Mouse (Mus musculus) liver, embryonic 12.5 days (tissue): ENCODE measurements around the gene Tab1. TPM values are rescaled to one million over a fixed set of nuclear protein-coding genes. Genes with fewer than 3 reads are reported as not detected.
"Not testable (repeated sequence)": the region's sequence is repeated elsewhere in the genome, so short reads cannot be mapped to it uniquely, and the experiment has no call there.

Experiments used
- ATAC-seq: fragments of 200-750 bp; cut with Nextera tagmentation; 2 replicates; pipeline ENCODE4 v1.8.0; 2017; ENCODE audit warnings: moderate number of reproducible peaks, mild to moderate bottlenecking, moderate library complexity
- H3K27ac ChIP-seq: fragments of 300-500 bp; sonication (generic); 2 replicates; pipeline ENCODE4 v1.5.1; 2016; ENCODE audit warnings: mild to moderate bottlenecking
- H3K27me3 ChIP-seq: fragments of 300-500 bp; sonication (generic); replicated peaks from 2 replicates; pipeline ENCODE4 v1.6.1; 2016; ENCODE audit warnings: mild to moderate bottlenecking, moderate library complexity
- H3K36me3 ChIP-seq: fragments of 300-500 bp; sonication (generic); 2 replicates; pipeline ENCODE4 v1.6.1; 2016; ENCODE audit warnings: mild to moderate bottlenecking, moderate library complexity
- H3K4me1 ChIP-seq: fragments of 300-500 bp; sonication (generic); 2 replicates; pipeline ENCODE4 v1.6.1; 2016
- H3K4me2 ChIP-seq: fragments of 300-500 bp; sonication (generic); 2 replicates; pipeline ENCODE4 v1.6.1; 2016; ENCODE audit warnings: mild to moderate bottlenecking, moderate library complexity
- H3K4me3 ChIP-seq: fragments of 300-500 bp; sonication (generic); 2 replicates; pipeline ENCODE4 v1.5.1; 2016; ENCODE audit warnings: mild to moderate bottlenecking, moderate library complexity
- H3K9ac ChIP-seq: fragments of 300-500 bp; sonication (generic); 2 replicates; pipeline ENCODE4 v1.6.1; 2016; ENCODE audit warnings: mild to moderate bottlenecking, moderate library complexity
- H3K9me3 ChIP-seq: fragments of 300-500 bp; sonication (generic); replicated peaks from 2 replicates; pipeline ENCODE4 v1.6.1; 2016; ENCODE audit warnings: mild to moderate bottlenecking, moderate library complexity
- WGBS: fragments of 180-500 bp; shearing (Covaris S2); methylation state at CpG from one replicate; pipeline ENCODE4 v1.1.7; 2016; ENCODE audit not compliant: insufficient replicate concordance; 5-methylcytosine and 5-hydroxymethylcytosine counted together
- polyA plus RNA-seq: library from polyadenylated mRNA; unstranded; fragments of >200 nt; fragmentation: Nextera tagmentation; extraction: Ambion mirVana; gene quantifications from 2 replicates; pipeline ENCODE4 v1.2.1, GENCODE M21; 2016

Gene Tab1
- polyA plus RNA-seq, 1 experiment from 2014 or later = 18.9 TPM

DNA sequence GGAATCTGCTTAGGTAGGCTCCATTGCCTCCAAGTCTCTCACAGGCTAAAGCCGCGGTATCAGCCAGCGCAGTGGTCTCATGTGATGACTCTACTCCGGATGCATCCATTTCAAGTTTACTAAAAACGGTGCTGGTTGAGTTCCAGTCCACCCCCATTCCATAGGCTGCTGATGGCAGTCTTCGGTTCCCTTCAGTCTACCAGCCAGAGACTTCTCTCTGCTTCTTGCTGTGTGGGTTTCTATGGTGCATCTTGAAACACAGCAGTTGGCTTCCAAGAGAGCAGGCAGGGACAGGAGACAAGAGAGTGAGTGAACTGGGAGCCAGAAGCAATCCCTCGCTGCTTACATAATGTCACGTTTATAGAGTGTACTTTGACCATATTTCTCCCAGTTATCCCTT, 25.8 kb upstream of the Tab1 start:
- no peaks in the 10 kb centered on the region for H3K27me3 ChIP-seq
- no peak overlapping the region for H3K4me2 ChIP-seq
- WGBS = 91% methylated on average over 8 of the region's 8 CpGs
- no peak overlapping the region for H3K9ac ChIP-seq
- H3K9me3 ChIP-seq = no peaks in the 10 kb centered on the region
- peaks cover 35% of the 10 kb centered on the region for H3K4me1 ChIP-seq
- no peak overlapping the region for H3K27ac ChIP-seq
- ATAC-seq = no peak
- H3K4me3 ChIP-seq = no peak overlapping the region
- H3K36me3 ChIP-seq = 0 out of 2 replicates have a peak, but pooled peaks cover 7% of the 10 kb centered on the region

DNA sequence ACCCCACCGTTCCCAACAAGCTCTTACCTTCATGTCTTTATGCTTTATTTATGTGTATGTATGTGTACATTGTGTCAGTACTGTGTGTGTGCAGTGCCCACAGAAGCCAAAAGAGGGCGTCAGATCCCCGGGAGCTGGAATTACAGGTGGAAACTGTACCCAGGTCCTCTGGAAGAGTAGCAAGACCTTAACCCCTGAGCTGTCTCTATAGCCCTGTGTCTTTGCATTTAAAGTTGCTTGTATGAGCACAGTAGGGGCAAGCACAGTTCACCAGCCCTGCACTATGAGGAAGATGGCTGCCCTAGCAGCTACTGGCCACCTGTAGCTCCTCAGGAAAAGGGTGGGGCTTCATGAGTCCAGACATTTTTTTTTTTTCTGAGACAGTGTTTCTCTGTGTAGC, 25.4 kb upstream of the Tab1 start:
- Histone ChIP-seq H3K4me1 (peaks cover 30% of the 10 kb centered on the region), H3K27ac (no peak overlapping the region), H3K4me2 (no peak overlapping the region), H3K9ac (no peak overlapping the region), H3K4me3 (no peak overlapping the region), H3K9me3 (no peaks in the 10 kb centered on the region), H3K27me3 (no peaks in the 10 kb centered on the region), H3K36me3 (0 out of 2 replicates have a peak, but pooled peaks cover 7% of the 10 kb centered on the region)
- no peak for ATAC-seq
- WGBS = 81% methylated on average over 3 of the region's 3 CpGs

- ATAC-seq = no peak
- Histone ChIP-seq H3K27ac (no peak overlapping the region), H3K4me3 (no peak overlapping the region), H3K4me1 (peaks cover 28% of the 10 kb centered on the region), H3K9me3 (no peaks in the 10 kb centered on the region), H3K36me3 (0 out of 2 replicates have a peak, but pooled peaks cover 7% of the 10 kb centered on the region), H3K4me2 (no peak overlapping the region), H3K9ac (no peak overlapping the region), H3K27me3 (no peaks in the 10 kb centered on the region)
- WGBS = 71% methylated on average over 12 of the region's 12 CpGs
Observed at GRCm38 (mm10) chr15:80111436-80111835, 21.5 kb upstream of the Tab1 start.

DNA sequence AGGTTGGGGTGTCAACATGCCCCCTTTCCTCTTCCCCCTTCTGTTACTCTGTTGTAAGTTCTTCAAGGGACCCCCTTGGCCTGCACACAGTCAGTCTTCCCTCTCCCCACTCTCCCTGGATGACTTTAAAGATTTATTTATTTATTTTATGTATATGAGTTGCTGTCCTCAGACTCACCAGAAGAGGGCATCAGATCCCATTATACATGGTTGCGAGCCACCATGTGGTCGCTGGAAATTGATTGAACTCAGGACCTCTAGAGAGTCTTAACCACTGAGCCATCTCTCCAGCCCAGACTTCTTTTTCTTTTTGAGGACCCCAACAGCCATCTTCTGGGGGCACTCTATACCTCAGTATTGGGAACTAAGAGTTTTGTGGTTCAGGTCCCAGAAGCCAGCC, 20.4 kb upstream of the Tab1 start:
- WGBS = 49% methylated on average over 2 of the region's 2 CpGs
- Histone ChIP-seq H3K9ac (no peak overlapping the region), H3K4me3 (no peak overlapping the region), H3K4me1 (peaks cover 36% of the 10 kb centered on the region), H3K27ac (no peak overlapping the region), H3K4me2 (no peak overlapping the region), H3K9me3 (no peaks in the 10 kb centered on the region), H3K36me3 (0 out of 2 replicates have a peak, but pooled peaks cover 7% of the 10 kb centered on the region), H3K27me3 (no peaks in the 10 kb centered on the region)
- no peak for ATAC-seq

GRCm38 (mm10) chr15:80114414-80114813, 18.5 kb upstream of the Tab1 start:
- H3K27ac ChIP-seq = peak overlapping the region; percentile 41; the same call in 1 of the 2 replicates
- ATAC-seq = no peak
- no peak overlapping the region for H3K9ac ChIP-seq
- H3K27me3 ChIP-seq = no peaks in the 10 kb centered on the region
- H3K4me1 ChIP-seq = peaks cover 38% of the 10 kb centered on the region
- 0 out of 2 replicates have a peak, but pooled peaks cover 7% of the 10 kb centered on the region for H3K36me3 ChIP-seq
- H3K4me3 ChIP-seq = no peak overlapping the region
- H3K4me2 ChIP-seq = no peak overlapping the region
- H3K9me3 ChIP-seq = no peaks in the 10 kb centered on the region
- WGBS = 80% methylated on average over 7 of the region's 7 CpGs

GRCm38 (mm10) chr15:80115256-80115655, 17.7 kb upstream of the Tab1 start:
- Histone ChIP-seq H3K4me3 (peak overlapping the region; percentile 35), H3K27me3 (no peaks in the 10 kb centered on the region), H3K9ac (0 out of 2 replicates have a peak overlapping the region, but pooled peaks have one; percentile 29), H3K36me3 (0 out of 2 replicates have a peak, but pooled peaks cover 7% of the 10 kb centered on the region), H3K27ac (peak overlapping the region; percentile 41; the same call in 1 of the 2 replicates), H3K9me3 (no peaks in the 10 kb centered on the region), H3K4me1 (peaks cover 38% of the 10 kb centered on the region), H3K4me2 (peak overlapping the region; percentile 51)
- ATAC-seq = peak; percentile 29; the same call in 1 of the 2 replicates
- 53% methylated on average over 5 of the region's 5 CpGs for WGBS

- H3K27ac ChIP-seq = peak overlapping the region; percentile 73
- 0 out of 2 replicates have a peak overlapping the region, but pooled peaks have one; percentile 29 for H3K9ac ChIP-seq
- WGBS = 49% methylated on average over 13 of the region's 13 CpGs
- peak overlapping the region; percentile 51 for H3K4me2 ChIP-seq
- peak overlapping the region; percentile 35 for H3K4me3 ChIP-seq
- ATAC-seq = peak; percentile 37; the same call in 1 of the 2 replicates
- no peaks in the 10 kb centered on the region for H3K9me3 ChIP-seq
- H3K36me3 ChIP-seq = 0 out of 2 replicates have a peak, but pooled peaks cover 7% of the 10 kb centered on the region
- peaks cover 38% of the 10 kb centered on the region for H3K4me1 ChIP-seq
- H3K27me3 ChIP-seq = no peaks in the 10 kb centered on the region
Observed at GRCm38 (mm10) chr15:80115866-80116794, 16.8 kb upstream of the Tab1 start.

- Histone ChIP-seq H3K4me2 (peak overlapping the region; percentile 36), H3K36me3 (no peaks in the 10 kb centered on the region), H3K9me3 (no peaks in the 10 kb centered on the region), H3K4me3 (no peak overlapping the region), H3K27ac (peak overlapping the region; percentile 55), H3K9ac (no peak overlapping the region), H3K4me1 (peaks cover 38% of the 10 kb centered on the region), H3K27me3 (no peaks in the 10 kb centered on the region)
- 30% methylated on average over 8 of the region's 8 CpGs for WGBS
- no peak for ATAC-seq
Observed at GRCm38 (mm10) chr15:80117154-80117553, 15.8 kb upstream of the Tab1 start.

DNA sequence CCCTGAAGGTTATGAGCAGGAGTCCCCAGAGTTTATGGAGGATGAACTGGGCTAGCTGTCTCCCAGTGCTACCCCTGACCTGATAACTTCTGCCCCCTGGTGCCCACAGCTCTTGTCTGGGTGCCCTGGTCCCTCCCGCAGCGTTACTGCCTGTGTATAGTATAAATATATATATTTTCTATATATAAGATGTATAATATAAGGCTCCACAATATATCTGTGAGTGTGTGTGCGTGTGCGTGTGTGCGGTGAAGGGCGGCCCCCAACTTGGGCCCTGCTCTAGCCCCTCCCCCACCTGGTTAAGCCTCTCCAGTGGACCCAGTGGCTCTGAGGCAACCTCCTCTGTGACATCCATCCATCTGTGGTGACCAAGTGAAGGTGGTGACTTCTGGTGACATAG, 13.9 kb upstream of the Tab1 start:
- H3K4me3 ChIP-seq = no peak overlapping the region
- no peaks in the 10 kb centered on the region for H3K36me3 ChIP-seq
- no peaks in the 10 kb centered on the region for H3K9me3 ChIP-seq
- 88% methylated on average over 6 of the region's 6 CpGs for WGBS
- H3K27me3 ChIP-seq = no peaks in the 10 kb centered on the region
- H3K4me2 ChIP-seq = no peak overlapping the region
- H3K27ac ChIP-seq = no peak overlapping the region
- ATAC-seq = no peak
- no peak overlapping the region for H3K9ac ChIP-seq
- H3K4me1 ChIP-seq = peaks cover 36% of the 10 kb centered on the region

DNA sequence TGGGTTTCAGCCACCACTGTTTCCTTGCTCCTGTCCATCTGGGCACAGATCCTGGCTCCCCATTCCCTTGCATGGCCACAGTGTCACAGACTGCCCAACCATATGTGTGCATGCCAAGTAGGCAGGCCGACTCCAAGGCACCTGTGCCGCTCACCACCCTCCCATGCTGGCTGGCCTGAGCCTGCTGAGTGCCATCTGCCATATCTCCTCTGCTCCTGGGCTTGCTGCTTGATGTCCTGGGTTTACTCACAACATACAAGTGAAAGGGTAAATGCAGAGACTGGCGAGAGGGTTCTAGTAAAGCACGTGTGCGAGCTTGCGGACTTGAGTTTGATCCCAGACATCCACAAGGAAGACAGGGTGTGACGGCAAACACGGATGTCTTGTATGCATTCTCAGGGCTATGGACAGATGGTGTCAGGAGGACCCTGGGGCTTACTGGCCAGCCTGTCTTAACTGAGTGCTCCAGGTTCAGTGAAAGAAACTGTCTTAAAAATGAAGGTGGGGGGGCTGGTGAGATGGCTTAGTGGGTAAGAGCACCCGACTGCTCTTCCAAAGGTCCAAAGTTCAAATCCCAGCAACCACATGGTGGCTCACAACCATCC, 11.1 kb upstream of the Tab1 start:
- H3K9ac ChIP-seq = no peak overlapping the region
- 79% methylated on average over 9 of the region's 9 CpGs for WGBS
- peaks cover 9% of the 10 kb centered on the region for H3K4me1 ChIP-seq
- no peak for ATAC-seq
- H3K27me3 ChIP-seq = no peaks in the 10 kb centered on the region
- H3K36me3 ChIP-seq = no peaks in the 10 kb centered on the region
- H3K27ac ChIP-seq = no peak overlapping the region
- H3K4me3 ChIP-seq = no peak overlapping the region
- H3K4me2 ChIP-seq = no peak overlapping the region
- no peaks in the 10 kb centered on the region for H3K9me3 ChIP-seq

DNA sequence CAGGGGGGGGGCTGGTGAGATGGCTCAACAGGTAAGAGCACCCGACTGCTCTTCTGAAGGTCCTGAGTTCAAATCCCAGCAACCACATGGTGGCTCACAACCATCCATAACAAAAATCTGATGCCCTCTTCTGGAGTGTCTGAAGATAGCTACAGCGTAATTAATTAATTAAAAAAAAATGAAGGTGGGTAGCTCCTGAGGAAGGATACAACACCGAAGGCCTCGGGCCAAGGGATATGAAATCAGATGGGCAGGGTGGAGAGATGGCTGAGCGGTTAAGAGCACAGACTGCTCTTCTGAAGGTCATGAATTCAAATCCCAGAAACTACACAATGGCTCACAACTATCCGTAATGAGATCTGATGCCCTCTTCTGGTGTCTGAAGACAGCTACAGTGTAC, 10.5 kb upstream of the Tab1 start:
- H3K9ac ChIP-seq, H3K27ac ChIP-seq, H3K4me3 ChIP-seq, H3K36me3 ChIP-seq, H3K4me1 ChIP-seq, H3K4me2 ChIP-seq, ATAC-seq, H3K9me3 ChIP-seq, H3K27me3 ChIP-seq: not testable (repeated sequence)
- WGBS = 82% methylated on average over 6 of the region's 6 CpGs

DNA sequence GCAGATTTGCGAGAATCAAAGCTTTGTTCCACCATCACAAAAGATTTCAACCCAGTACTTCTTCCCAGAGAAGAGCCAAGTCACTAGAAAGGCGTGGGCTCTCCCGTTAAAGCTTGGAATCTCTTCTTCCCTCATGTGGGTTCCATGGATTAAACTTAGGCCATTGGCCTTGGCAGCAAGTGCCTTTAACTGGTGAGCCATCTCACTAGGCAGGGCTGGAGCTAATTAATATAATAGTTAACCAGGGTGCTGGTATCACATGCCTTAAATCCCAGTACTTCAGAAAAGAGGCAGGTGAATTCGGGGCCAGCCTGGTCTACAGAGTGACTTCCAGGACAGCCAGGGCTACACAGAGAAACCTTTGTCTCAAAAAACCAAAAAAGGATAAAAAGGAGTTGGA, 8.3 kb upstream of the Tab1 start:
- Histone ChIP-seq H3K4me2 (no peak overlapping the region), H3K36me3 (no peaks in the 10 kb centered on the region), H3K4me1 (peaks cover 24% of the 10 kb centered on the region), H3K27me3 (no peaks in the 10 kb centered on the region), H3K4me3 (no peak overlapping the region), H3K9me3 (no peaks in the 10 kb centered on the region), H3K9ac (no peak overlapping the region), H3K27ac (no peak overlapping the region)
- ATAC-seq = no peak
- 69% methylated on average over 4 of the region's 4 CpGs for WGBS
